Mouse (Mus musculus) v-Abl transformed pro-B cells (cell line): ENCODE results near the gene Nsun6.

Source experiments
- in situ Hi-C, 2 experiments: fragments of 400-800 bp; cut with MboI; formaldehyde crosslinking; loops; one replicate each; pipeline ENCODE4 v1.15.1; 2025; ENCODE audit not compliant: unreplicated experiment in 2 of 2

The Nsun6 gene

GRCm38 (mm10) chr2:15008072-15008471, 46.8 kb downstream of the Nsun6 start:
- in situ Hi-C loops, result no loop called here

GRCm38 (mm10) chr2:15007531-15007930, 47.3 kb downstream of the Nsun6 start:
- in situ Hi-C loops, result no loop called here

- in situ Hi-C loops, result no loop called here
These were observed 57.0 kb downstream of the Nsun6 start for GRCm38 (mm10) chr2:14997836-14998235.

DNA sequence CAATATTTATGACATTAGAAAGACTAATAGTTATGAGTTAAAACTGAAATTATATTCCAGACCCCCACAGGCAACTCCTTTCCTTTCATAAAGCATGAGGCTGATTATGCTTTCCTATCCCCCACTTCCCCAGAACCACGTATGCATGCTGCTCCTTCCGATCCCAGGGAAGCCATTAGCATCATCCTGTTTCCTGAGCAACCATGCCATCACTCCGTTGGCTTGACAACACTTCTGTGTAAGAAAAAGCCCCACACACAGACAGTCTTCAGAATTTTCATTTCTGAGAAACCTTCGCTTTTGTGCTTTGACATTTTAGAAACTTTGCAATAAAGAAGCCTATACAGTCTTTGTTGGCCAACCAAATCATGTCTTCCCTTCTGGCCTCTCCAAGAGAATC, 58.8 kb downstream of the Nsun6 start:
- in situ Hi-C loops, result no loop called here

GRCm38 (mm10) chr2:14992531-14992930, 62.3 kb downstream of the Nsun6 start:
- in situ Hi-C loops, result no loop called here

DNA sequence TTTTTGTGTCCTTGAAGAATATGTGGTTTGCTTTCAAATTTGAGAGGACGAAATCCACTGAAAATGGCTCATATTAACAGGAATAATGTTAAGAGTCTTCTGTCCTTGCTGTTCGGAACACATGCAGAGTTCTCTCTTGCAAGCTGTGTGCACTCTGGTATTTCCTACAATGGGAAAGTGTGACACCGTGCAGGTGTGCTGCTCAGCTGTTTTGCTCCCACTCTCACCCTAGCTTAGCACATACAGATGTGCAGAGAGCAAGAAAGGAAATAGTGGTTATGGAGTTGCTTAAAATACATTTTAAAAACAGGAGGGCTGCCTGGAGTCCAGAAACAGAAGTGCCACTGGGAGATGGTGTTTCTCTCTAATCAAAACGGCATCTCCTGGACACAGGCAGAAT, 65.5 kb downstream of the Nsun6 start:
- in situ Hi-C loops, result no loop called here

GRCm38 (mm10) chr2:14988451-14988850, 66.4 kb downstream of the Nsun6 start:
- in situ Hi-C loops, result no loop called here

DNA sequence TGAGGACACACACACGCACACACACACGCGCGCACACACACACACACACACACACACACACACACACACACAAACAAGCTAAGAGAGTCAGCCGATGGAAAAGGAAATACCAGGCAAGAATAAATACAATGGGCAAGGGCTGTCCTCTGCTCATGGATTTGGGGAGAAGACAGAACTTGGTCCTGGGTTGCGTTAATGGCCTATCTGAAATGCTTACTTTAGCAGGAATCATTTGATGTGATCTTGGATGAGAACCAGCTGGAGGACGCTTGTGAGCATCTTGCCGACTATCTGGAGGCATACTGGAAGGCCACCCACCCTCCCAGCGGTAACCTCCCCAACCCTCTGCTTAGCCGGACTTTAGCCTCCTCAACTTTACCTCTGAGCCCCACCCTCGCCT, 70.8 kb downstream of the Nsun6 start:
- in situ Hi-C loops, result no loop called here

DNA sequence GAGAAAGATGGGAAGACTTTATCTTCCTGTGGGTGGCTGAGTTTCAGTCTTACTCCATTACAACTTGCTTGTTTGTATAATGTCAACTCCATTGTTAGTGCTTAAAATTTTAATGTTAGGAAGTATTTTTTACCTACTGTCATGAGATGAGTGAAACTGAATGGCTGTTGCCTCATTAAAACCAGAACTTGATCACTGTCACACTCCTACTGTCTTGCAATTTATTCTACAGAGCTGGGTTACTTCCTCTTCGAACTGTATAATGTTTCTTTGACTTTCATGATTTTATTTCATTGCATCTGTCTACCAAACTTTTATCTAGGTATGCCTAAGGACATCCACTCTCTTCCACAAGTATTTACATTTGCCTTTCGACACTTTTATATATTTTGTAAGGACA, 93.4 kb downstream of the Nsun6 start:
- in situ Hi-C loops, result no loop called here

GRCm38 (mm10) chr2:14960963-14961488, 93.8 kb downstream of the Nsun6 start:
- in situ Hi-C loops, result no loop called here

DNA sequence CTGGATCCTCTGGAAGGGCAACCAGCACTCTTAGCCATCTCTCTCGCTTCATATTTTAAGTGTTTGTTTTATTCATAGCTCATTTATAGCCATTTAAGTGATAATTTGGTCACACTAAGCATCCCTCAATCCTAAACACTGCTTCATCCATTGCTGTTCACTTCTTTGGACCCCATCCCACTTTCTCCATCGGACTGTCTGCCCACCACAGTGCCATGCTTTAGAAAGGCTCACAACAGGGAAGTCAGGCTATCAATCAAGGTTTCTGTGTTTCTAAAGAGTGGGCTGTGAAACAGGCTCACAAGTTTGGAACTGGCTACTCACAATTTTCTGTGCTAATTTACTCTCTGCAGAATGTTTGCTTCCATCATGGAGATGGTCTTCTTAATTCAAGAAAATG, 101.8 kb downstream of the Nsun6 start:
- in situ Hi-C loops, result no loop called here
